Mouse (Mus musculus): ENCODE measurements around the gene Cpm.

DNA sequence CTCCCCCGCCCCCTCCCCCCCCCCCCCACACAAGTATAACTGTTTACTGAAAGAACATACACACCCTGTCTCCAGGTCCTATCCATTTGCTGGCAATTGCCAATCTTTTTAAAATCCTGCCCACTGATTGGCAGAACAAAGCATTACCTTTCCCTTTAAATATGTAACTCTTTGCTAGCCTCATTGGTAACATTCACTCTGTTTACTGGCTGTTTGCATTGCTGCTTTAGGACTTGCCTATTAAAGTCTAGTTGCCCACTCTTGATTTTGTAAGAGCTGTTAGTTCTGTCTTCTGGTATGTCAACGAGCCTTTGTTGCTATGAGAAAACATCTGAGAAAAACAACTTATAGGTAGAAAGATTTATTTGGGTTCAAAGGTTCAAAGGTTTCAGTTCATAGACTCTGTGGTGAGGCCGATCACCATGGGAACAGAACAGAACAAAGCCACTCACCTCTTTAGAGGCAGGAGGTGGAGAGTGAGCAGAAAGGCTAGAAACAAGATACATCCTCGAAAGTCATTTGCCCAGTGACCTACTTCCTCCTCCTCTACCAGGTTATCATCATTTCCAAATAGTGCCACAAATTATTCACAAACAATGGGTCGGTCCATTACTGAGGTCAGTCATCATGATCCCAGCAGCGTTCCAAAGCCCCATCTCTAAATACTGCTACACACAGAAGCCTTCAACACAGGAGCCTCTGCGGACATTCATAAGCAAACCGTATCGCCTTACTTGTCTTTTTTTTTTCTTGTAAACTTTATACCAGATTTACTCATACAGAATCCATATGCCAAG lies 3.6 kb upstream of the Cpm start:
- no peak for TF ChIP-seq CTCF (IDR thresholded peaks at IDR 0.05)
- TF ChIP-seq POLR2A (IDR thresholded peaks at IDR 0.05; ENCODE audit: insufficient read depth, low read depth, low read length), result no peak

Measured in heart, adult 2 months (tissue).